Comparison of ENCODE assay signal across 8 mouse cellular contexts in the genomic region with DNA sequence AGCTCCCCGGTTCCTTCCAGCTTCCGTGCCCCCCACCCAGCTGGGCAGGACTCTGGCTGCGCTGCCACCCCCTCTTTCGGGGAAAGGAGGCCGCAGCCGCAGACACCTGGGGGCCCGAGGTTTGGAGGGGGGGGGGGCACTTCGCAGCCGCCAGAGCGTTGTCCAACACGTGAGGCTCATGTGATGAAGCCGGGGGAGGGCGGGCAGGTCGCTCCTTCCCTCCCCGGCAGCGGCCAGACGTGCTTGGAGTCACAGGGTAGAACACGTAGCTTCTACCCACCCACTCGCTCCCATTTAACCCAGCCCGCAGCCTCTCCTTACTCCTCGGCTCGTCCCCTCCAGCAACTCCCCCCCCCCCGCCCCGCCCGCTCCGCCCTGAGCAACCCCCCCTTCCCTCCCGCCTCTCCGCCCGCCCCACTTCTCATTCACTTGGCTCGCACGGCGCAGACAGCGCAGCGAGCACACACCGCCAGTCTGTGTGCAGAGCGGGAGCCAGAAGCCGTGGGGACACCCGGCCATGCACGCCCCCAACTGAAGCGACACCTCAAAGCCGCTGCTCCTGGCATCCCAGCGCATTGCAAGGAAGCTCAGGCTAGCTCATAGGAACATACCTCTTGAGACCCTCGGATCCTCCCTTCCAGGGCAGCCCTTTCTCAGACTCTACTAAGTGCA. TPM values are rescaled to one million over a fixed set of nuclear protein-coding genes. Genes with fewer than 3 reads are reported as not detected.
DNase-seq lines count a peak whose midpoint lies in the region; ATAC-seq lines count a peak whose summit lies in the region.

A gene (plus strand): TSS at position 424 of the 672 bp plus-strand sequence.

- DNase-seq in adrenal gland, adult (ENCODE audit: inconsistent age in 2 of 2, low spot score in 1 of 2), result peak; percentile 95 to 96
- peak; percentile 46 for DNase-seq in embryo, embryonic 11.5 days (ENCODE audit: low read depth, low spot score)
- peak; percentile 97 for DNase-seq in kidney, adult 11 months
- DNase-seq in left cerebral cortex, postnatal 4 days, result peak; percentile 81
- DNase-seq in midbrain, embryonic 11.5 days (ENCODE audit: low spot score, missing footprints), result no peak
- DNase-seq in skeletal muscle tissue, adult 2 months (ENCODE audit: low read depth, low spot score), result peak; percentile 99
- no peak for DNase-seq in c-Kit-positive CD71-positive TER-119-positive erythroid progenitor cells, embryonic 14.5 days (ENCODE audit: low spot score)

- peak; percentile 54 for ATAC-seq in granulocyte monocyte progenitor cell, adult 5-6 weeks (replicated peaks; ENCODE audit: poor library complexity, severe bottlenecking)
- ATAC-seq in midbrain, embryonic 11.5 days (ENCODE audit: low FRiP score), result peak; percentile 67

- no peaks in the 10 kb centered on the region for H3K36me3 ChIP-seq in midbrain, embryonic 11.5 days (ENCODE audit: control insufficient read depth, insufficient read depth, low read length)

- H3K27me3 ChIP-seq in midbrain, embryonic 11.5 days (ENCODE audit: control insufficient read depth, insufficient read depth, low read length), result peaks cover 23% of the 10 kb centered on the region

- intact Hi-C loops in left cerebral cortex, postnatal 4 days (cut with DNase I), result loop anchor here (5.0 kb wide), 2 partner anchors 52 to 243 kb away; no protein-coding TSS in a partner anchor

- H3K4me2 ChIP-seq in midbrain, embryonic 11.5 days, result peak within 1 kb of the TSS; percentile 99

- peaks cover 8% of the 10 kb centered on the region for H3K4me1 ChIP-seq in midbrain, embryonic 11.5 days (ENCODE audit: control insufficient read depth, insufficient read depth, low read length)

- peak within 1 kb of the TSS; percentile 69 for H3K9ac ChIP-seq in midbrain, embryonic 11.5 days (ENCODE audit: low read length)

- no peaks in the 10 kb centered on the region for H3K9me3 ChIP-seq in midbrain, embryonic 11.5 days (ENCODE audit: control insufficient read depth, low read length)

- peak within 1 kb of the TSS; percentile 52 for H3K4me3 ChIP-seq in midbrain, embryonic 11.5 days (ENCODE audit: low read depth, low read length)

- H3K27ac ChIP-seq in midbrain, embryonic 11.5 days (ENCODE audit: low read depth, low read length), result peak within 1 kb of the TSS; percentile 67; the same call in 1 of the 2 replicates

- WGBS in midbrain, embryonic 11.5 days, result under 1% methylated on average over 34 of the region's 43 CpGs

RNA-seq across cellular contexts. Expression of the gene that starts here (rescaled TPM):
- 1.7 and 2.1 TPM in 2 replicates for total RNA-seq in granulocyte monocyte progenitor cell, adult 5-6 weeks (2014; fragmentation: Nextera tagmentation)
- 3.5 and 5.9 TPM in 2 replicates for total RNA-seq in granulocyte monocyte progenitor cell, adult 5-6 weeks (2017)
- 10 to 100 TPM; 33.1 to 35.4 TPM for total RNA-seq in left cerebral cortex, postnatal 4 days (2021)
- 1.7 and 2.1 TPM in 2 replicates for polyA plus RNA-seq in midbrain, embryonic 11.5 days (2014; fragmentation: Nextera tagmentation; extraction: Ambion mirVana)

Comparison
In these comparisons a context has a peak if more than half of its experiments do, and no peak if none do; other contexts are left out.
1. RNA of the gene that starts here (total RNA-seq): 33.1 to 35.4 TPM in left cerebral cortex, postnatal 4 days; 1.7 to 5.9 TPM in granulocyte monocyte progenitor cell, adult 5-6 weeks; every median in the first group is over 4 times any median in the second.
2. DNase-seq: peak in adrenal gland, adult (2 of 2), embryo, embryonic 11.5 days (single experiment), kidney, adult 11 months (single experiment), left cerebral cortex, postnatal 4 days (single experiment) and skeletal muscle tissue, adult 2 months (single experiment); none in midbrain, embryonic 11.5 days (single experiment) and c-Kit-positive CD71-positive TER-119-positive erythroid progenitor cells, embryonic 14.5 days (single experiment).